In genomic region chr6:128802999-128803857, GRCm38 (mm10) we compare ENCODE assay signal across 8 mouse cellular contexts. TPM values are rescaled to one million over a fixed set of nuclear protein-coding genes. Genes with fewer than 3 reads are reported as not detected.
DNase-seq lines count a peak whose midpoint lies in the region; ATAC-seq and TF ChIP-seq lines count a peak whose summit lies in the region.

No protein-coding gene starts in this region.

- intact Hi-C loops in heart, postnatal 25 days (cut with DNase I): loop anchor here (1.0 kb wide), 2 partner anchors 34 to 39 kb away; no protein-coding TSS in a partner anchor

- H3K27me3 ChIP-seq in forebrain, embryonic 15.5 days: no peaks in the 10 kb centered on the region

- H3K4me3 ChIP-seq in ES-E14 (ENCODE audit: insufficient read depth in 1 of 2, low read depth in 1 of 2, low read length in 2 of 2, poor library complexity in 1 of 2, severe bottlenecking in 1 of 2): peak overlapping the region; percentile 49 to 53
- peak overlapping the region; percentile 47 for H3K4me3 ChIP-seq in forebrain, embryonic 15.5 days
- peak overlapping the region; percentile 2 for H3K4me3 ChIP-seq in lung, adult 2 months (replicated peaks; ENCODE audit: extremely low read depth, low read depth, low read length)

- no peaks in the 10 kb centered on the region for H3K36me3 ChIP-seq in ES-E14 (ENCODE audit: control insufficient read depth, insufficient read depth, low read length, poor library complexity, severe bottlenecking)
- H3K36me3 ChIP-seq in forebrain, embryonic 15.5 days: no peaks in the 10 kb centered on the region

- no peak for TF ChIP-seq POLR2A in lung, adult 2 months (IDR thresholded peaks at IDR 0.05; ENCODE audit: borderline replicate concordance, extremely low read depth, low read depth, low read length)

- WGBS in forebrain, embryonic 15.5 days: 8% methylated on average over 26 of the region's 26 CpGs
- WGBS in lung, adult 2 months: 4% methylated on average over 26 of the region's 26 CpGs

- no peak overlapping the region for H3K27ac ChIP-seq in ES-E14 (ENCODE audit: insufficient read depth, low read depth, low read length, poor library complexity, severe bottlenecking)
- peak overlapping the region; percentile 83 for H3K27ac ChIP-seq in forebrain, embryonic 15.5 days (replicated peaks)

- peak; percentile 86 for TF ChIP-seq CTCF in lung, adult 2 months (IDR thresholded peaks at IDR 0.05; ENCODE audit: insufficient read depth, low read length)

- peak overlapping the region; percentile 43 for H3K4me2 ChIP-seq in forebrain, embryonic 15.5 days (replicated peaks)

- DNase-seq in ES-E14 (ENCODE audit: low read depth, low spot score): peak; percentile 91
- DNase-seq in cerebellum, adult 11-12 months: peak; percentile 97
- DNase-seq in heart, postnatal 25 days (ENCODE audit: low spot score): peak; percentile 89
- peak; percentile 95 to 99 for DNase-seq in layer of hippocampus, adult 18-20 months (ENCODE audit: low spot score in 2 of 2)
- DNase-seq in lung, adult 2 months: peak; percentile 94
- peak; percentile 83 to 90 for DNase-seq in thymus, adult 18-20 months

- in situ Hi-C loops in ES-E14 (cut with MboI; ENCODE audit: low sequenced_read_pairs in 2 of 2, unreplicated experiment in 2 of 2): loop anchor here in 1 of 2 experiments (5.0 kb wide), 1 partner anchor 34 kb away; no protein-coding TSS in a partner anchor

- H3K9ac ChIP-seq in ES-E14 (ENCODE audit: insufficient read depth, low read depth, low read length, poor library complexity, severe bottlenecking): no peak overlapping the region
- H3K9ac ChIP-seq in forebrain, embryonic 15.5 days (replicated peaks): peak overlapping the region; percentile 60

- H3K4me1 ChIP-seq in ES-E14 (ENCODE audit: control insufficient read depth in 2 of 2, insufficient read depth in 2 of 2, low read length in 2 of 2, poor library complexity in 1 of 2): 0 out of 4 replicates have a peak, but pooled peaks cover 0 to 2% of the 10 kb centered on the region in 2 experiments
- peaks cover 9% of the 10 kb centered on the region for H3K4me1 ChIP-seq in forebrain, embryonic 15.5 days
- H3K4me1 ChIP-seq in lung, adult 2 months (ENCODE audit: control insufficient read depth, insufficient read depth, low read length): peaks cover 7% of the 10 kb centered on the region; the same call in 1 of the 2 replicates

- peaks cover 3% of the 10 kb centered on the region; the same call in 1 of the 2 replicates for H3K9me3 ChIP-seq in ES-E14 (ENCODE audit: control insufficient read depth, insufficient read depth, low read depth, low read length)
- H3K9me3 ChIP-seq in forebrain, embryonic 15.5 days: no peaks in the 10 kb centered on the region

- peak; percentile 94 for ATAC-seq in forebrain, embryonic 15.5 days (replicated peaks)
- ATAC-seq in neutrophil, adult 5-6 weeks (ENCODE audit: extremely low read depth, insufficient number of reproducible peaks, low FRiP score, poor library complexity, severe bottlenecking): peak; percentile 85

TF ChIP-seq in ES-E14, 5 proteins besides CTCF, POLR2A, EP300 and RAD21:
- no peak for TF ChIP-seq HCFC1 (IDR thresholded peaks at IDR 0.05; ENCODE audit: borderline replicate concordance, insufficient read depth, low read length)
- no peak for TF ChIP-seq CHD2 (IDR thresholded peaks at IDR 0.05; ENCODE audit: low read depth, low read length)
- 0 out of 2 replicates have a peak, but pooled peaks have one; percentile 56 for TF ChIP-seq ZNF384 (IDR thresholded peaks at IDR 0.05; ENCODE audit: low read depth, low read length)
- TF ChIP-seq ZC3H11A (IDR thresholded peaks at IDR 0.05; ENCODE audit: borderline replicate concordance, low read depth, low read length): no peak
- TF ChIP-seq MAFK (IDR thresholded peaks at IDR 0.05; ENCODE audit: insufficient read depth, low read depth, low read length): peak; percentile 90

RNA-seq across cellular contexts. Expression of gene Klrb1c, which starts 14.2 kb away (rescaled TPM):
- 0.13 TPM in 1 of 2 replicates, not detected in the other for total RNA-seq in ES-E14 (2012; rRNA removed)
- not detected in 2 replicates for polyA plus RNA-seq in forebrain, embryonic 15.5 days (2015; fragmentation: Nextera tagmentation; extraction: Ambion mirVana)
- under 1 TPM in 1 of 2 experiments, not detected in 1; 0.28 TPM for total RNA-seq in heart, postnatal 25 days (2021)
- not detected for total RNA-seq in layer of hippocampus, adult 18-20 months (2021)
- 1.8 and 2.6 TPM in 2 replicates for polyA plus RNA-seq in lung, adult 2 months (2012; rRNA removed)
- total RNA-seq in neutrophil, adult 5-6 weeks (2017): 2.4 and 3.2 TPM in 2 replicates

RNA-seq across cellular contexts. Expression of gene Gm44511, which starts 22.9 kb away (rescaled TPM):
- not detected in 2 replicates for total RNA-seq in ES-E14 (2012; rRNA removed)
- not detected in 2 replicates for polyA plus RNA-seq in forebrain, embryonic 15.5 days (2015; fragmentation: Nextera tagmentation; extraction: Ambion mirVana)
- not detected for total RNA-seq in heart, postnatal 25 days (2021)
- not detected for total RNA-seq in layer of hippocampus, adult 18-20 months (2021)
- 0.41 TPM in 1 of 2 replicates, not detected in the other for polyA plus RNA-seq in lung, adult 2 months (2012; rRNA removed)
- total RNA-seq in neutrophil, adult 5-6 weeks (2017): 2.9 TPM in 1 of 2 replicates, not detected in the other

RNA-seq across cellular contexts. Expression of gene Klrb1b, which starts 22.9 kb away (rescaled TPM):
- not detected in 2 replicates for total RNA-seq in ES-E14 (2012; rRNA removed)
- polyA plus RNA-seq in forebrain, embryonic 15.5 days (2015; fragmentation: Nextera tagmentation; extraction: Ambion mirVana): not detected in 2 replicates
- under 1 TPM in 1 of 2 experiments, not detected in 1; 0.10 TPM for total RNA-seq in heart, postnatal 25 days (2021)
- not detected for total RNA-seq in layer of hippocampus, adult 18-20 months (2021)
- polyA plus RNA-seq in lung, adult 2 months (2012; rRNA removed): 2.4 and 2.7 TPM in 2 replicates
- total RNA-seq in neutrophil, adult 5-6 weeks (2017): 0.37 and 1.5 TPM in 2 replicates
